Mouse (Mus musculus) left cerebral cortex, postnatal 36 days (tissue): ENCODE results near the gene Ttc21a. TPM values are rescaled to one million over a fixed set of nuclear protein-coding genes. Genes with fewer than 3 reads are reported as not detected.
A peak's percentile ranks its signal among the peaks of the same experiment; 100 is the strongest.

Source experiments
- DNase-seq, 2 experiments: peaks; one replicate each; pipeline ENCODE4 v3.0.0; 2021 to 2022; ENCODE audit warnings: low spot score in 2 of 2, mixed read lengths in 1 of 2
- intact Hi-C: fragments of 180-260 bp; cut with DNase I; formaldehyde crosslinking; loops from one replicate; pipeline ENCODE4 v1.15.1; 2025
- total RNA-seq, 2 experiments: library from RNA; stranded (reverse); gene quantifications; 2 replicates each; pipeline ENCODE4 v1.2.3; 2021

Ttc21a gene
- under 1 TPM; 0.50 to 0.67 TPM for total RNA-seq

GRCm38 (mm10) chr9:119937005-119937773 is at the start of gene Ttc21a, which contains the start of gene Gorasp1:
Ttc21a (plus strand) TSS chr9:119937606.
Gorasp1 (minus strand) TSS chr9:119937565.
- intact Hi-C loops: no loop called here
- peak; percentile 90 to 93 for DNase-seq

DNA sequence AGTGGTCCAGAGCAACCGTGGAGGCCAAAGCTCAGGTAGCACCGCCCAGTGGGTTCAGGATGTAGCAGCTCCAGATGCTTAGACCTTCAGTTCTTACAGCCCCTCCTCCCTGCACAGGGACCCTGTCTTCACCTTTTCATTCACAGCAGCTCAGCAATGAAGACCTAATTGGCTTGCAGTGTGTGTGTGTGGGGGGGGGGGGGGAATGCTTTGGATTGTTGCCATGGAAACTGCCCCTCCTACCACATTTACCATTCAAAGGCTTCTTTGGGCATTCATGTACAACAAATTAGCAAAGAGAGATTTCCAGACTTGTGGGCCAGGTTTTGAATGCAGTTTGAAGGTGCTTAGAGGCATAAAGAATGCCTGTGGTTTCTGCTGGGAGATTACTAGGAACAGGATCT is 48.6 kb upstream of the Ttc21a start:
- intact Hi-C loops: no loop called here

GRCm38 (mm10) chr9:119889446-119889845 is 48.0 kb upstream of the Ttc21a start:
- intact Hi-C loops: no loop called here
- no peak for DNase-seq

More for the DNA sequence above, 48.6 kb upstream of the Ttc21a start:
- no peak for DNase-seq

DNA sequence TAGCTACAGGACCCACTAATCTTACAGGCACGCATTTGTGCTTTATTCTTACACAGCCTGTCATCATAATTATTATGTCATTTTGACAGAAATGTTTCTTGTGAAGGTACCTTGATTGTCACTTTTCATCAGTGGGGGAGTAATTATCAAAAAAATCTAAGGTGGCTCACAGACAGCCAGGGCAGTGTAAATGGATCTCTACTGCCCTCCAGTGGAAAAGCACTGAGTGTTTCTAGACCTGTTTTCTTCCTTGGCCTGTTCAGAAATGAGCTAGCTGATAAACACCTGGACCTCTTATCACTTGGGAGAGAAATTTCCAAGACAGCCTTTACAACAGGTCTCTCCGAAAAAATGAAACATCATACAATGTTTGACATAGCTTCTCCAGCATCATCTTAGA is 46.7 kb upstream of the Ttc21a start:
- intact Hi-C loops: loop anchor here (1.0 to 10.0 kb wide), 3 partner anchors 246 to 431 kb away; no protein-coding TSS in a partner anchor
- DNase-seq: no peak

GRCm38 (mm10) chr9:119893881-119894280 is 43.5 kb upstream of the Ttc21a start:
- intact Hi-C loops: loop anchor here (10.0 kb wide), 2 partner anchors 249 to 309 kb away; no protein-coding TSS in a partner anchor
- no peak for DNase-seq

DNA sequence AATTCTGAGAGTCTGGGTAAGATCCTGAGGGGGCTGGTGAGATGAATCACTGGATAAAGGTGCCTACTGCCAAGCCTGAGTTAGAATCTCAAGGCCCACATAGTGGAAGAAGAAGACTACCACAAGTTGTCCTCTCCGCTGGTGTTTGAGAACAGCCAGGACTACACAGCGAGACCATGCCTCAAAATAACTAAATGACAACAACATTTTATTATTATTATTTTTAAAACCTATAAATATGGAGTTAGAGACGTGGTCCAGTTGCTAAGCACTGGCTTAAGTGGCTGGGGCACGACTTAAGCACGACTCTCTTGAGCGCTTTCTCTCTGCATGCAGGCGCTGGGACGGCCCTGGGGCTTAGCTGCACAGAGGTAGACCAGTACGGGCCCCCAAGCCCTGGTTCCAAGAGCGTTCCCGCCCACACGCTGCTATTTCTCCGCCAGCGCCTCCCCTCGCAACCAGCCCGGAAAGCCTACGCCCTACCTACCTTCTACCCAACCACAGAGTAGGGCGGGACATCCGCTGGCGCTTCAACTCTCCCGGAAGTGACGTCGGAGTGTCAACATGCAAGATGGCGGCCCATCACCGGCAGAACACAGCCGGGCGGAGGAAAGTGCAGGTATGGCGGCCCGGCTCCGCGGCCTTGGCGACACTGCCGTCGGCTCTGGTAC is 42.9 kb upstream of the Ttc21a start, which contains the start of gene Wdr48:
TSS of gene Wdr48 (plus strand) at position 540 of the 671 bp plus-strand sequence.
- peak; percentile 94 to 97 for DNase-seq
- intact Hi-C loops: loop anchor here (10.0 kb wide), 2 partner anchors 250 to 310 kb away; no protein-coding TSS in a partner anchor

GRCm38 (mm10) chr9:119895040-119895721 is 42.2 kb upstream of the Ttc21a start:
- intact Hi-C loops: loop anchor here (10.0 kb wide), 2 partner anchors 250 to 310 kb away; no protein-coding TSS in a partner anchor
- peak in 1 of 2 experiments; percentile 50 for DNase-seq

DNA sequence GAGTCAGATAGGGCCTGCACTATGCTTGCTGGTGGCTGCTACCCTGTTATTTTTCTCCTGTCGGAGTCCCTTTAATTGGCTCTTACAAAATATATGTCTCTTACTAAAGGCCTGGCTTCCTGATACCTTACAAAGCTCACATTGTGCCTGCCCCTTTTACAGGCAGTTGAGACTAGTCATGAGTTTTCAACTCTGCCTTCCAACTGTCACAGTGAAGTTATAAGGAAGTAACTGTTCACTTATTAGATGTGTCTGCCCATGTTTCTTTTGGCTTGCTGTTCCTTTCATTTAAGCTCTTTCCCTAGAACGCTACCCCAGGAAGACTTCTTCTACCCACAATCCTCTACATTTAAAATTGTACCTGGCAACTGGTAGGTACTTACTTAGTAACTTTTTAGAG is 38.0 kb upstream of the Ttc21a start:
- intact Hi-C loops: loop anchor here (10.0 kb wide), 2 partner anchors 255 to 315 kb away; no protein-coding TSS in a partner anchor
- DNase-seq: no peak

GRCm38 (mm10) chr9:119902410-119903151 is 34.8 kb upstream of the Ttc21a start:
- peak in 1 of 2 experiments; percentile 45 for DNase-seq
- intact Hi-C loops: no loop called here

DNA sequence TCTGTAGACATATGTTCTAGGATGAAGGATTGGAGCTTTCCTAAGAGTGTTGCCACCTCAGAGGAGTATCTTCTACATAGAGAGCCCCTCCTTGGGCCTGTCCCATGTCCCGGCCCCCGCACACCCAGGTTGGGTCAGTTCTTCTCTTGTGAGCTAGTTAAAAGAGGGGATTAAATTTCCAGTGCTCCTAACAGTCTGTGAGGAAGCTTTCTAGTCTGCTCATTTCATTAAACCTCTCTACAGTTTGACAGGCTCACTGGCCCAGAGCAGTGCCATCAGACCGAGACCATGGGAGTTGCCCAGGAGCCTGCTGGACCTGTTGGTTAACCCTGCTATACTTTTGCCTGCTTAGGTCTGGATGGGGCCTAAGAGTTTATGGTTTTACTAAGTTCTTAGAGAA is 28.7 kb upstream of the Ttc21a start:
- no peak for DNase-seq
- intact Hi-C loops: no loop called here

- intact Hi-C loops: no loop called here
- no peak for DNase-seq
These were observed 27.5 kb upstream of the Ttc21a start for GRCm38 (mm10) chr9:119909931-119910330.

- intact Hi-C loops: no loop called here
- no peak for DNase-seq
These were observed 24.1 kb upstream of the Ttc21a start for GRCm38 (mm10) chr9:119913087-119913838.

DNA sequence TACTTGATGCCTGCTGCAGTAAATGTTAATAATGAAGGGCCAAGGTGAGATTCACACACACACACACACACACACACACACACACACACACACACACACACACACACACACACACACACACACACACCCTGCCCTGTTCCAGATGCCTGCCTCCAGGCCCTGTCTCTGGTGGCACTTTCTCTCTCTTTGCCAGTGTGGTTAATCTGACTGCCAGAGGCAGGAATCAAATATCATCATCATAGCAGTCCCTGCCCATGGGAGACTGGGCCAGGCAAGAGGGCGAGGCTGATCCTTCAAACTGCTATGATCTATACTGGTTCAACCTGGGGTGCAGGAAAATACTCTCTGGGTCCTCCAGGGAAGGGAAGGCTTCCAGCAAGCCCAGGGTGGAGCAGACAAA is 17.5 kb upstream of the Ttc21a start:
- no peak for DNase-seq
- intact Hi-C loops: no loop called here

- DNase-seq: no peak
- intact Hi-C loops: no loop called here
These were observed 13.9 kb upstream of the Ttc21a start for GRCm38 (mm10) chr9:119923462-119923861.

DNA sequence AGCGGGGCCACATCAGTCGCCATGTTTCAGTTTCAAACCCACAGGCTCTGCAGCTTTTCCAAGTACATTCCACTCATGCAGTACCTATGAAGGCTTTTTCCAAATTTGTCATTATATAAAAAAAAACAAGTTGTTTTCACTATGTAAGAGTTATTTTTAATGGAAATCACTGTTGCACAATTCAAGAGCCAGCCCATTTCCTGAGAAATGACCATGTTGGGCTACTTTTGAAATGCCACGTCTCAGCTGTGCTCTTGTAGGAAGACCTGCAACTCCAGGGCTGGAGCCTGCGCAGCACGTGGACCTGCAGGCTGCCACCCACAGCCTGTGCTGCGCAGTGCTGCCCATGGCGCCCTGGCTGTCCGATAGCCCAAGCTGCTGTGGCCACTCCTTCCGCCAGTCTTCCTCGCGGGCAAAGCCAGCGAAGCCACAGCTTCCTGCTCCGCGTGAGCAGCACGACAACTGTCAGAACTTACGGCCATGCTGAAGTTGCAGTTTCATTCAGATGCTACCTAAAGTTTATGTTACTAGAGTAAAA is 12.2 kb upstream of the Ttc21a start:
- intact Hi-C loops: no loop called here
- peak in 1 of 2 experiments; percentile 25 for DNase-seq

- intact Hi-C loops: no loop called here
- DNase-seq: no peak
These were observed 11.7 kb upstream of the Ttc21a start for GRCm38 (mm10) chr9:119925729-119926128.

DNA sequence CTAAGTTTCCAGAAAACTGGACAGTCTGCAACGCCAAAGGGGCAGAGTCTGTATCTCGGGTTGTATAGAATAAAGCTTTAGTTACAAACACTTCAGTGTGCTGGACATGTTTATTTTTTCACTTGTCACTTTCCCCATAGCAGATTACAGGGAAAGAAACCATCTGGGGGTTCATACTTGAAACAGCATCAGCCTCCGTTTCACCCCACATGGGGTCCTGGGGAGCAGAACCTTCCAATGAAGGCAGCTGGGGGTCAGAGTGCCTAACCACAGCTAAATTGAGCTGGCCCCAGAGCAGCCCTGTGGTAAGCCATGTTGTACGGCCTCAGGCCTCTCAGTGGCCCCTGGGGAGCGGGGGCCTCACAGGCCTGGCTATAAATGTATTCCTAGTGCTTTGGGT is 10.9 kb upstream of the Ttc21a start:
- intact Hi-C loops: no loop called here
- no peak for DNase-seq

- DNase-seq: no peak
- intact Hi-C loops: no loop called here
These were observed 5.0 kb upstream of the Ttc21a start for GRCm38 (mm10) chr9:119932358-119932757.
